Mouse (Mus musculus) right cerebral cortex, postnatal 25 days (tissue): ENCODE results near the gene Yaf2.
"Not testable (repeated sequence)": the region's sequence is repeated elsewhere in the genome, so short reads cannot be mapped to it uniquely, and the experiment has no call there.

Experiments used
- DNase-seq: peaks from one replicate; pipeline ENCODE4 v3.0.0; 2022

Gene Yaf2

GRCm38 (mm10) chr15:93251553-93252250 is 85.0 kb downstream of the Yaf2 start:
- no peak for DNase-seq

GRCm38 (mm10) chr15:93243202-93243601 is 93.5 kb downstream of the Yaf2 start:
- DNase-seq, result no peak

DNA sequence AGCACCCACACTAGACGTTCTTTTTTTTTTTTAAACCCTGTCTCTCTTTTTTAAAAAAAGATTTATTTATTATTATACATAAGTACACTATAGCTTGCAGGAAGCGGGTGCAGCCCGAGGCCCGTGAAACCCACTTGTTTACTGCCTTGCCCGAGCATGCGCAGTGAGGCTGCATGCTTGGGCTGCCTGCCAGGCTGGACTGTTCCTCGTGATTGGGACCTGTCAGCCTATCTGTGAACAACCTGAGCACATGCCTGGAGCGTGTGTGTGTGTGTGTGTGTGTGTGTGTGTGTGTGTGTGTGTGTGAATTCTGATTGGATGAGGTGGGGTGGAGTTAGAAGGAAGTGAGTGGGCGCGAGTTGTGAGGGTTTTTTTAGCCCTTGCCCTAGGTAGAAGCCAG is 100.3 kb downstream of the Yaf2 start:
- not testable (repeated sequence) for DNase-seq
